Mouse (Mus musculus) stomach, postnatal 0 days (tissue): ENCODE results near the gene Hras.

ENCODE experiments used
- CTCF ChIP-seq: IDR thresholded peaks from 2 replicates; pipeline ENCODE4 v1.5.1; 2016; ENCODE audit warnings: antibody characterized with exemption, low read depth, mild to moderate bottlenecking, moderate library complexity
- EP300 ChIP-seq: optimal IDR thresholded peaks from 2 replicates; pipeline ENCODE3; 2016; ENCODE audit warnings: antibody characterized with exemption

GRCm38 (mm10) chr7:141194409-141194808 lies 604 bp upstream of the Hras start:
- TF ChIP-seq CTCF (no peak), EP300 (no peak)
